Mouse (Mus musculus): ENCODE data around the gene Csnk2b. TPM values are rescaled to one million over a fixed set of nuclear protein-coding genes. Genes with fewer than 3 reads are reported as not detected.

Gene Csnk2b
- polyA plus RNA-seq, 1 experiment = 515 TPM

- Histone ChIP-seq H3K4me1 (replicated peaks; ENCODE audit: control insufficient read depth, insufficient read depth, low read length) (peaks cover 2% of the 10 kb centered on the region; the same call in 1 of the 2 replicates), H3K4me3 (ENCODE audit: control insufficient read depth, insufficient read depth, low read length) (no peak overlapping the region), H3K27ac (ENCODE audit: control insufficient read depth, insufficient read depth, low read length) (no peak overlapping the region), H3K27me3 (ENCODE audit: control insufficient read depth, insufficient read depth, low read length) (no peaks in the 10 kb centered on the region), H3K36me3 (ENCODE audit: control insufficient read depth, insufficient read depth, low read length) (peaks cover 33% of the 10 kb centered on the region)
- WGBS = 98% methylated on average over 7 of the region's 7 CpGs
- no peak for TF ChIP-seq CTCF (IDR thresholded peaks at IDR 0.05; ENCODE audit: borderline replicate concordance, control insufficient read depth, extremely low read depth, insufficient read depth, low read length, poor library complexity)
- TF ChIP-seq POLR2A (IDR thresholded peaks at IDR 0.05; ENCODE audit: control insufficient read depth, extremely low read depth, insufficient read depth, low read length, poor library complexity) = no peak
- no peak for DNase-seq
Measured at GRCm38 (mm10) chr17:35104079-35104478, 17.8 kb downstream of the Csnk2b start.

- H3K4me3 ChIP-seq (ENCODE audit: control insufficient read depth, insufficient read depth, low read length) = no peak overlapping the region
- WGBS = 80% methylated on average over 6 of the region's 6 CpGs
- H3K27me3 ChIP-seq (ENCODE audit: control insufficient read depth, insufficient read depth, low read length) = no peaks in the 10 kb centered on the region
- peaks cover 40% of the 10 kb centered on the region for H3K36me3 ChIP-seq (ENCODE audit: control insufficient read depth, insufficient read depth, low read length)
- H3K4me1 ChIP-seq (replicated peaks; ENCODE audit: control insufficient read depth, insufficient read depth, low read length) = peaks cover 2% of the 10 kb centered on the region; the same call in 1 of the 2 replicates
- no peak for DNase-seq
- no peak overlapping the region for H3K27ac ChIP-seq (ENCODE audit: control insufficient read depth, insufficient read depth, low read length)
- TF ChIP-seq CTCF (IDR thresholded peaks at IDR 0.05; ENCODE audit: borderline replicate concordance, control insufficient read depth, extremely low read depth, insufficient read depth, low read length, poor library complexity) (no peak), POLR2A (IDR thresholded peaks at IDR 0.05; ENCODE audit: control insufficient read depth, extremely low read depth, insufficient read depth, low read length, poor library complexity) (no peak)
Measured at GRCm38 (mm10) chr17:35103221-35103690, 18.6 kb downstream of the Csnk2b start.

GRCm38 (mm10) chr17:35102299-35102698 is 19.6 kb downstream of the Csnk2b start:
- TF ChIP-seq CTCF (IDR thresholded peaks at IDR 0.05; ENCODE audit: borderline replicate concordance, control insufficient read depth, extremely low read depth, insufficient read depth, low read length, poor library complexity) (no peak), POLR2A (IDR thresholded peaks at IDR 0.05; ENCODE audit: control insufficient read depth, extremely low read depth, insufficient read depth, low read length, poor library complexity) (no peak)
- H3K27ac ChIP-seq (ENCODE audit: control insufficient read depth, insufficient read depth, low read length) = no peak overlapping the region
- DNase-seq = no peak
- H3K27me3 ChIP-seq (ENCODE audit: control insufficient read depth, insufficient read depth, low read length) = no peaks in the 10 kb centered on the region
- 96% methylated on average over 8 of the region's 8 CpGs for WGBS
- H3K4me3 ChIP-seq (ENCODE audit: control insufficient read depth, insufficient read depth, low read length) = no peak overlapping the region
- H3K4me1 ChIP-seq (replicated peaks; ENCODE audit: control insufficient read depth, insufficient read depth, low read length) = peaks cover 2% of the 10 kb centered on the region; the same call in 1 of the 2 replicates
- H3K36me3 ChIP-seq (ENCODE audit: control insufficient read depth, insufficient read depth, low read length) = peaks cover 44% of the 10 kb centered on the region

GRCm38 (mm10) chr17:35101161-35101560 is 20.7 kb downstream of the Csnk2b start:
- peaks cover 55% of the 10 kb centered on the region for H3K36me3 ChIP-seq (ENCODE audit: control insufficient read depth, insufficient read depth, low read length)
- H3K27me3 ChIP-seq (ENCODE audit: control insufficient read depth, insufficient read depth, low read length) = no peaks in the 10 kb centered on the region
- no peak for TF ChIP-seq CTCF (IDR thresholded peaks at IDR 0.05; ENCODE audit: borderline replicate concordance, control insufficient read depth, extremely low read depth, insufficient read depth, low read length, poor library complexity)
- no peak for TF ChIP-seq POLR2A (IDR thresholded peaks at IDR 0.05; ENCODE audit: control insufficient read depth, extremely low read depth, insufficient read depth, low read length, poor library complexity)
- WGBS = 97% methylated on average over 11 of the region's 11 CpGs
- no peak for DNase-seq
- H3K4me1 ChIP-seq (replicated peaks; ENCODE audit: control insufficient read depth, insufficient read depth, low read length) = peaks cover 2% of the 10 kb centered on the region; the same call in 1 of the 2 replicates
- H3K4me3 ChIP-seq (ENCODE audit: control insufficient read depth, insufficient read depth, low read length) = no peak overlapping the region
- H3K27ac ChIP-seq (ENCODE audit: control insufficient read depth, insufficient read depth, low read length) = no peak overlapping the region

GRCm38 (mm10) chr17:35100196-35100765 is 21.6 kb downstream of the Csnk2b start:
- H3K4me1 ChIP-seq (replicated peaks; ENCODE audit: control insufficient read depth, insufficient read depth, low read length) = no peaks in the 10 kb centered on the region
- no peak overlapping the region for H3K27ac ChIP-seq (ENCODE audit: control insufficient read depth, insufficient read depth, low read length)
- no peak overlapping the region for H3K4me3 ChIP-seq (ENCODE audit: control insufficient read depth, insufficient read depth, low read length)
- peaks cover 57% of the 10 kb centered on the region for H3K36me3 ChIP-seq (ENCODE audit: control insufficient read depth, insufficient read depth, low read length)
- no peak for TF ChIP-seq CTCF (IDR thresholded peaks at IDR 0.05; ENCODE audit: borderline replicate concordance, control insufficient read depth, extremely low read depth, insufficient read depth, low read length, poor library complexity)
- TF ChIP-seq POLR2A (IDR thresholded peaks at IDR 0.05; ENCODE audit: control insufficient read depth, extremely low read depth, insufficient read depth, low read length, poor library complexity) = no peak
- H3K27me3 ChIP-seq (ENCODE audit: control insufficient read depth, insufficient read depth, low read length) = no peaks in the 10 kb centered on the region
- 96% methylated on average over 10 of the region's 10 CpGs for WGBS
- no peak for DNase-seq

- no peak for TF ChIP-seq POLR2A (IDR thresholded peaks at IDR 0.05; ENCODE audit: control insufficient read depth, extremely low read depth, insufficient read depth, low read length, poor library complexity)
- no peak for TF ChIP-seq CTCF (IDR thresholded peaks at IDR 0.05; ENCODE audit: borderline replicate concordance, control insufficient read depth, extremely low read depth, insufficient read depth, low read length, poor library complexity)
- H3K4me1 ChIP-seq (replicated peaks; ENCODE audit: control insufficient read depth, insufficient read depth, low read length) = no peaks in the 10 kb centered on the region
- WGBS = 97% methylated on average over 12 of the region's 12 CpGs
- H3K4me3 ChIP-seq (ENCODE audit: control insufficient read depth, insufficient read depth, low read length) = no peak overlapping the region
- H3K27ac ChIP-seq (ENCODE audit: control insufficient read depth, insufficient read depth, low read length) = no peak overlapping the region
- peaks cover 63% of the 10 kb centered on the region for H3K36me3 ChIP-seq (ENCODE audit: control insufficient read depth, insufficient read depth, low read length)
- H3K27me3 ChIP-seq (ENCODE audit: control insufficient read depth, insufficient read depth, low read length) = no peaks in the 10 kb centered on the region
- DNase-seq = peak; percentile 25
Measured at GRCm38 (mm10) chr17:35097164-35097655, 24.6 kb downstream of the Csnk2b start.
